Mouse (Mus musculus): Measurements from ENCODE around the gene Edrf1.

DNA sequence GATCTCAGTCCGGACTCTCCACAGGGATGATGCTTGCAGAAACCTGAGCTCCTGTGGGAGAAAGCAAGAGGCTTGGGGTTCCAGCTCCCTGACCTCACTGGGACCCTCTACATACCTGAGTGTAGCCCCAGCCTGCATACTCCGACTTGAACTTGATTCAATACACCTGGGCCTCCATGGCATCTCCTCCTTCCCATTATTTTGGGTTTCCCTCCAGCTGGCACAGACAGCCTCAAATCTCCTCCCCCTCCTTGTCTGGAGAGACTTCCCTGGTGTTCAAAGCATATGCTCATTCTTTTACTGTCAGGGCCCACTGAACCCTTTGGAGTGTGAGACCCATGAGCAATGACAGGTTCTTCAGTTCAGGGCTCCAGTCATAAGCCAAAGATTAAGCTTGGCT is 24.4 kb upstream of the Edrf1 start:
- TF ChIP-seq POLR2A (IDR thresholded peaks at IDR 0.05; ENCODE audit: low read depth, low read length) (no peak), CTCF (conservative IDR thresholded peaks at IDR 0.05; ENCODE audit: insufficient read depth, insufficient read length, low read depth, low read length) (no peak)

All from kidney, adult 2 months (tissue).